Mouse (Mus musculus): Measurements from ENCODE around the gene Olfr522. TPM values are rescaled to one million over a fixed set of nuclear protein-coding genes. Genes with fewer than 3 reads are reported as not detected.

The Olfr522 gene
- polyA plus RNA-seq (2016; fragmentation: Nextera tagmentation; extraction: Ambion mirVana) = not detected in 2 replicates

- Histone ChIP-seq H3K36me3 (no peaks in the 10 kb centered on the region), H3K9me3 (no peaks in the 10 kb centered on the region), H3K27ac (no peak within 1 kb of the TSS), H3K4me3 (no peak within 1 kb of the TSS), H3K27me3 (ENCODE audit: insufficient read depth, poor library complexity, severe bottlenecking) (0 out of 2 replicates have a peak, but pooled peaks cover 4% of the 10 kb centered on the region), H3K4me1 (no peaks in the 10 kb centered on the region)
- WGBS = 65% methylated on average over 7 of the region's 7 CpGs
- DNase-seq (ENCODE audit: low spot score) = no peak
Measured at GRCm38 (mm10) chr7:140164664-140165063, at the start of gene Olfr522. Olfr522 (minus strand) TSS chr7:140164764.

DNA sequence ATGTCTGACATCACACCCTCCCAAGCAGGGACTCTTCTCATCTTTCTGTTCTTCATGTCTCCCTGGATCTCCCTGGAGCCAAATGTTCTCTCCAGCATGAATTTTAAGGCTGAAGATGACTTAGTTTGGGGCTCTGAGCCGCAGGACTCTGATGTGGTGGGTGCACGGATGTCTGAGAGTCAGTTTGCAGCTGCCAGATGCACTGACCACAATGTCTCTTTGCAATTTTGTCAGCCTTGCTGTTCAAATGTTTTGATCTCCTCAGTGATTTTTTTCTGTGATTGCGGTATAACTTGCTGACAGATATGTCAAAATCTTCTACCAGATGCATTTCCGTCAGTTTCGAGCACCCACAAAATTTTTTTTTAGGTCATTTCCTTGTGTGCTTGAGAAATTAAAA is 49.3 kb upstream of the Olfr522 start:
- no peaks in the 10 kb centered on the region for H3K4me1 ChIP-seq
- no peak for DNase-seq (ENCODE audit: low spot score)
- H3K36me3 ChIP-seq = no peaks in the 10 kb centered on the region
- H3K4me3 ChIP-seq = no peak overlapping the region
- no peaks in the 10 kb centered on the region for H3K9me3 ChIP-seq
- no peaks in the 10 kb centered on the region for H3K27me3 ChIP-seq (ENCODE audit: insufficient read depth, poor library complexity, severe bottlenecking)
- no peak overlapping the region for H3K27ac ChIP-seq
- 77% methylated on average over 5 of the region's 5 CpGs for WGBS

DNA sequence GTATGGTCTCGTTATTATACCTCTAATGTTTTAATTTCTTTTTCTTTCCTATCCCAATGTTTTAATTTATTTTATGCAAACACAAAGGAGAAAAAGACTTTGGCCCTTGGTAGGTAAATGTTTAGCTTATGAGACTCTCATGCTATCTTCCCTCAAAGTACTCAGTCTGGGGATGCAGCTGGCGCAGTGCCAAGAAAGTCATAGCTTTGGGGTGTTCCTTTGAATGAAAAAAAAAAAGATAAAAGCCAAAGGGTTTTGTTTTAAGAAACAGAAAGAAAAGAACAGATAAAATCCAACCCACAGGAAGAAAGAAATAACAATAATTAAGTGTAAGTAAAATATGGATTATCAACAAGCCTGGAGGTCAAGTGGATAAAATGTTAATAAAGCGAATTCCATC is 44.1 kb upstream of the Olfr522 start:
- no peaks in the 10 kb centered on the region for H3K36me3 ChIP-seq
- WGBS = 73% methylated on average over 3 of the region's 3 CpGs
- DNase-seq (ENCODE audit: low spot score) = no peak
- H3K9me3 ChIP-seq = no peaks in the 10 kb centered on the region
- H3K27ac ChIP-seq = no peak overlapping the region
- no peaks in the 10 kb centered on the region for H3K4me1 ChIP-seq
- H3K4me3 ChIP-seq = no peak overlapping the region
- no peaks in the 10 kb centered on the region for H3K27me3 ChIP-seq (ENCODE audit: insufficient read depth, poor library complexity, severe bottlenecking)

DNA sequence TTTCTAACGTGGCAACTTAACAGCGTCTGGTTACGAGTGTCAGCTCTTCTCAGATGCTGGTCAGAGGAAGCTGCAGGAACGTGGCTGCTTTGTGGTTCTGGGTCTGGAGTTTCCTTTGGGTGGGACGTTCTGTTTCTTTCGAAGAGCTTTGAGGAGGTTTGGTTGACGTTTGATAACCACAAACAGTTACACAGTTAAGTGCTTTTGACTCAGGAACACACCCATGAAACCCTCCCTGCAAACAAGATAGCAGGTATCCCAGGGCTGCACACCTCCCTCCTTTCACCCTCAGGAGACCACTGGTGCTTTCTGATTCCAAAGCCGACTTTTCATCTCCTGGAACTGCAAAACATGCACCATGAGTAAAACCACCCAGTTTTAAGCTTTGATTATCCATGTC is 43.6 kb upstream of the Olfr522 start:
- WGBS = 70% methylated on average over 8 of the region's 8 CpGs
- H3K27me3 ChIP-seq (ENCODE audit: insufficient read depth, poor library complexity, severe bottlenecking) = no peaks in the 10 kb centered on the region

GRCm38 (mm10) chr7:140206904-140207303 is 42.3 kb upstream of the Olfr522 start:
- Histone ChIP-seq H3K4me3 (no peak overlapping the region), H3K27ac (no peak overlapping the region), H3K4me1 (no peaks in the 10 kb centered on the region), H3K36me3 (no peaks in the 10 kb centered on the region), H3K27me3 (ENCODE audit: insufficient read depth, poor library complexity, severe bottlenecking) (no peaks in the 10 kb centered on the region), H3K9me3 (no peaks in the 10 kb centered on the region)
- WGBS = 70% methylated on average over 3 of the region's 3 CpGs
- no peak for DNase-seq (ENCODE audit: low spot score)

More for the DNA sequence above, 43.6 kb upstream of the Olfr522 start:
- Histone ChIP-seq H3K4me3 (no peak overlapping the region), H3K36me3 (no peaks in the 10 kb centered on the region), H3K4me1 (no peaks in the 10 kb centered on the region), H3K9me3 (no peaks in the 10 kb centered on the region), H3K27ac (no peak overlapping the region)
- DNase-seq (ENCODE audit: low spot score) = no peak

- Histone ChIP-seq H3K27ac (no peak within 1 kb of the TSS), H3K4me3 (no peak within 1 kb of the TSS), H3K9me3 (no peaks in the 10 kb centered on the region), H3K36me3 (no peaks in the 10 kb centered on the region), H3K27me3 (ENCODE audit: insufficient read depth, poor library complexity, severe bottlenecking) (no peaks in the 10 kb centered on the region), H3K4me1 (no peaks in the 10 kb centered on the region)
- no peak for DNase-seq (ENCODE audit: low spot score)
Measured at GRCm38 (mm10) chr7:140205864-140206263, 41.3 kb upstream of the Olfr522 start, which contains the start of gene Olfr524. Olfr524 (minus strand) TSS chr7:140205964.

GRCm38 (mm10) chr7:140201090-140201489 is 36.5 kb upstream of the Olfr522 start:
- H3K36me3 ChIP-seq = no peaks in the 10 kb centered on the region
- 74% methylated on average over 4 of the region's 4 CpGs for WGBS
- no peak for DNase-seq (ENCODE audit: low spot score)
- H3K4me1 ChIP-seq = no peaks in the 10 kb centered on the region
- H3K27ac ChIP-seq = no peak overlapping the region
- H3K27me3 ChIP-seq (ENCODE audit: insufficient read depth, poor library complexity, severe bottlenecking) = no peaks in the 10 kb centered on the region
- no peak overlapping the region for H3K4me3 ChIP-seq
- H3K9me3 ChIP-seq = no peaks in the 10 kb centered on the region

- Histone ChIP-seq H3K27me3 (ENCODE audit: insufficient read depth, poor library complexity, severe bottlenecking) (no peaks in the 10 kb centered on the region), H3K9me3 (no peaks in the 10 kb centered on the region), H3K36me3 (no peaks in the 10 kb centered on the region), H3K4me3 (no peak overlapping the region), H3K4me1 (no peaks in the 10 kb centered on the region), H3K27ac (no peak overlapping the region)
- 79% methylated on average over 8 of the region's 8 CpGs for WGBS
- DNase-seq (ENCODE audit: low spot score) = no peak
Measured at GRCm38 (mm10) chr7:140196002-140196401, 31.4 kb upstream of the Olfr522 start.

DNA sequence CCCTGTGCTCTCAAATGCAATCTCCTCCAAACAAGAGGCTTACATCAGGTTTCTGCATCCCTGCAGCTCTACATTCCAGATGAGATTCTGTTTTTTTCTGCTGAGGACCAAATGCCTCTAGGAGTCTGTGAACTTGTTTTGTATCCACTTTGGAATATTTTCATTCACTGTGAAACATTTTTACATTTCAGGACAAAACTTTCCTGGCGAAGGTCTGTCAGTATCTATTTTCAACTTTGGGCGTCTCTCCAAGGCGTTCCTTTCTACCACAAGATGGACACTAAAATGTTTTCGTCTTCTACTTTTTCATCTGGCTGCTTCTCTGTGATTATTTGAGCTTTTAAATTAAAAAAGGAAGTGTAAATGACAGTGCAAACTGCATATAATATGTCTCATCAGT is 29.5 kb upstream of the Olfr522 start:
- Histone ChIP-seq H3K27me3 (ENCODE audit: insufficient read depth, poor library complexity, severe bottlenecking) (no peaks in the 10 kb centered on the region), H3K9me3 (no peaks in the 10 kb centered on the region), H3K27ac (no peak overlapping the region), H3K4me3 (no peak overlapping the region), H3K36me3 (no peaks in the 10 kb centered on the region), H3K4me1 (no peaks in the 10 kb centered on the region)
- 78% methylated on average over 4 of the region's 4 CpGs for WGBS
- DNase-seq (ENCODE audit: low spot score) = no peak

DNA sequence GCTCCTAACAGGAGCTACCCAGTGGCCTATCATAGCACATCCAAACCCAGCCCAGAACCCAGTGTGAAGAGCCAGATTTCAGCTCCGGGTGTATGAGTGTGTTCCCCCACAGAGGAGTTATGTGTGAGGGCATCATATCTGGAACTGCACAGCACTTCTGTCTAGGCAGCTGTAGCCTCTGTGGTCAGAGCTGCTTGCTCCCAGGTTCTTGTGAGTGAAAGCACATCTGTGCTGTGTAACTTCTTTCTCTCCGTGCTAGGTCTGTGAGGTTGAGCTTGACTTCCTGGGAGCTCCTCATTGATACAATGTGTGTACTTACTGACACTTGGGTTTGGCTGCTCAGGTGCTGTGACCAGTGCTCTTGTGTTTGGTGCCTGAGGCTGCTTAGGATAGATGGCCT is 28.3 kb upstream of the Olfr522 start:
- Histone ChIP-seq H3K9me3 (no peaks in the 10 kb centered on the region), H3K4me1 (no peaks in the 10 kb centered on the region), H3K27ac (no peak overlapping the region), H3K4me3 (no peak overlapping the region), H3K27me3 (ENCODE audit: insufficient read depth, poor library complexity, severe bottlenecking) (no peaks in the 10 kb centered on the region), H3K36me3 (no peaks in the 10 kb centered on the region)
- 78% methylated on average over 2 of the region's 2 CpGs for WGBS
- peak; percentile 43 for DNase-seq (ENCODE audit: low spot score)

DNA sequence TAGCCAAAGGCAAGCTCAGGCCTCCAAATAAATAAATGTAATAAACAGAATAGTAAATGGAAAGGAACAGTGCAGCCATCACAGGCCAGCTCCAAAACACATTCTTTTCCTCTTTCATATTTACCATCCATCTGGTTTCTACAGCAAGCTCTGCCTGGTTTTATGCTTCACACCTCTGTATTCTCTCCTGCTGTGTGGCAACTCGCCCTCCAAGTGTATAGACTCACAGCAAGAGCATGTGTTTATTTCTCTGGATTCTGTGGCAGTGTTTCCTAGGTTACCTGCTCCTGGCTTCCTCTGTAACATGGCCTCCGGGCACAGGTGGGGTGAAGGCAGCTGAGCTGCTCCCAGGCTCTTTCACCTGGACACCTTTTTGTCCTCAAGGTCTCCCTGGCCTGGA is 27.9 kb upstream of the Olfr522 start:
- no peak overlapping the region for H3K4me3 ChIP-seq
- peak; percentile 64 for DNase-seq (ENCODE audit: low spot score)
- 51% methylated on average over 2 of the region's 2 CpGs for WGBS

GRCm38 (mm10) chr7:140190435-140190834 is 25.9 kb upstream of the Olfr522 start:
- Histone ChIP-seq H3K4me3 (no peak overlapping the region), H3K36me3 (no peaks in the 10 kb centered on the region), H3K4me1 (no peaks in the 10 kb centered on the region), H3K9me3 (no peaks in the 10 kb centered on the region), H3K27ac (no peak overlapping the region), H3K27me3 (ENCODE audit: insufficient read depth, poor library complexity, severe bottlenecking) (no peaks in the 10 kb centered on the region; the same call in 1 of the 2 replicates)
- peak; percentile 66 for DNase-seq (ENCODE audit: low spot score)
- WGBS = 88% methylated on average over 1 of the region's 1 CpGs

More for the DNA sequence above, 27.9 kb upstream of the Olfr522 start:
- H3K27me3 ChIP-seq (ENCODE audit: insufficient read depth, poor library complexity, severe bottlenecking) = no peaks in the 10 kb centered on the region; the same call in 1 of the 2 replicates
- no peak overlapping the region for H3K27ac ChIP-seq
- no peaks in the 10 kb centered on the region for H3K4me1 ChIP-seq
- no peaks in the 10 kb centered on the region for H3K36me3 ChIP-seq
- H3K9me3 ChIP-seq = no peaks in the 10 kb centered on the region

DNA sequence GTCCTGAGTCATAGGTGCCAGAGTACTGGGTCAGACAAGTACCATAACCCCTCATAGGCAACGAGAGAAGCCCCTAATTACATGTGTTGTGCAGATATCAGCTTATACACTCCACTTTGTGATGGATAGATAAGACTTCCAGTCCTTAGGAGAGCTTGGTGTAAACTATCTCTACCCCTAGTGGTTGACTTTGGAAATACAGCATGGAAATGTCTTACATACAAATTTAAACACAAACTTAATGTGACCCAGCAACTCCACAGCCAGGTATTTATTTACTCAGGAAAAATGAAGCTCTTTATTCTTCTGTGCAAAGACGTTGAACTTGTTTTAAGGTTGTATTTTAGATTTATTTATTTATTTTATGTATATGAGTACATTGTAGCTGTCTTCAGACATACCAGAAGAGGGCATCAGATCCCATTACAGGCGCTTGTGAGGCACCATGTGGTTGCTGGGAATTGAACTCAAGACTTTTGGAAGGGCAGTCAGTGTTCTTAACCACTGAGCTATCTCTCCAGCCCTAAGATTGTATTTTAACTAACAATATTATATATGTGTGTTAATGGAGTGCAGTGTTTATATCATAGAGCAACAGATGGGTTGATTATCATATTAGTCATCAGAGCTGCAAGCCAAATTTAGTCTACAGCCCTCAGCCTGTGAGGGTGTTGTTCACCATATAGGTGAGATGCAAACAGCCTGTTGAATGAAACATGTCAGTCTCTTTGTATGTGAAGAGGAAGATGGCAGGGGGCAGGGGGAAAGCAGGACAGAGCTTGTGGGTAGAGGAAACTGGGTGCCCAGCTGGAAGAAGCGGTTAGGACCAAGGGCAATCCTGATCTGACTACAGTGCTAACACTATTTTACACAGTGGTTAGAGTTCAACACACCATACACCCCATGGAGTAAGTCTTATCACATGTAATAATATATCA is 24.1 kb upstream of the Olfr522 start:
- H3K4me3 ChIP-seq = no peak overlapping the region
- no peaks in the 10 kb centered on the region; the same call in 1 of the 2 replicates for H3K27me3 ChIP-seq (ENCODE audit: insufficient read depth, poor library complexity, severe bottlenecking)
- H3K4me1 ChIP-seq = no peaks in the 10 kb centered on the region
- no peaks in the 10 kb centered on the region for H3K9me3 ChIP-seq
- peak; percentile 61 for DNase-seq (ENCODE audit: low spot score)
- no peak overlapping the region for H3K27ac ChIP-seq
- 53% methylated on average over 4 of the region's 4 CpGs for WGBS
- H3K36me3 ChIP-seq = no peaks in the 10 kb centered on the region

All from heart, embryonic 10.5 days (tissue).